Mouse (Mus musculus) hindbrain, embryonic 15.5 days (tissue): Measurements from ENCODE around the gene Myo3b. TPM values are rescaled to one million over a fixed set of nuclear protein-coding genes. Genes with fewer than 3 reads are reported as not detected.
"Not testable (repeated sequence)": the region's sequence is repeated elsewhere in the genome, so short reads cannot be mapped to it uniquely, and the experiment has no call there.

ENCODE experiments used
- ATAC-seq: fragments of 200-750 bp; cut with Nextera tagmentation; 2 replicates; pipeline ENCODE4 v1.8.0; 2017; ENCODE audit warnings: low read depth, moderate number of reproducible peaks, moderate TSS enrichment; ENCODE audit not compliant: low FRiP score
- H3K27ac ChIP-seq: fragments of 300-500 bp; sonication (generic); replicated peaks from 2 replicates; pipeline ENCODE4 v1.5.1; 2015; ENCODE audit warnings: mild to moderate bottlenecking, inconsistent platforms
- H3K27me3 ChIP-seq: fragments of 300-500 bp; sonication (generic); 2 replicates; pipeline ENCODE4 v1.6.1; 2015; ENCODE audit warnings: control low read depth, inconsistent platforms
- H3K36me3 ChIP-seq: fragments of 300-500 bp; sonication (generic); 2 replicates; pipeline ENCODE4 v1.6.1; 2015; ENCODE audit warnings: control low read depth, inconsistent platforms
- H3K4me1 ChIP-seq: fragments of 300-500 bp; sonication (generic); replicated peaks from 2 replicates; pipeline ENCODE4 v1.6.1; 2015; ENCODE audit warnings: control low read depth, inconsistent platforms
- H3K4me2 ChIP-seq: fragments of 300-500 bp; sonication (generic); 2 replicates; pipeline ENCODE4 v1.6.1; 2015; ENCODE audit warnings: moderate library complexity, mild to moderate bottlenecking, inconsistent platforms
- H3K4me3 ChIP-seq: fragments of 300-500 bp; sonication (generic); 2 replicates; pipeline ENCODE4 v1.5.1; 2015; ENCODE audit warnings: mild to moderate bottlenecking, inconsistent platforms
- H3K9ac ChIP-seq: fragments of 300-500 bp; sonication (generic); 2 replicates; pipeline ENCODE4 v1.6.1; 2015; ENCODE audit warnings: inconsistent platforms
- H3K9me3 ChIP-seq: fragments of 300-500 bp; sonication (generic); 2 replicates; pipeline ENCODE4 v1.6.1; 2016; ENCODE audit warnings: control low read depth, inconsistent platforms
- WGBS: fragments of 180-500 bp; shearing (Covaris S2); methylation state at CpG from one replicate; pipeline ENCODE4 v1.1.7; 2015; 5-methylcytosine and 5-hydroxymethylcytosine counted together
- polyA plus RNA-seq: library from polyadenylated mRNA; unstranded; fragments of >200 nt; fragmentation: Nextera tagmentation; extraction: Ambion mirVana; gene quantifications from 2 replicates; pipeline ENCODE4 v1.2.1, GENCODE M21; 2015

The Myo3b gene
- polyA plus RNA-seq, 1 experiment from 2014 or later: 0.26 TPM

- WGBS: 79% methylated on average over 22 of the region's 22 CpGs
- Histone ChIP-seq H3K4me1 (0 out of 2 replicates have a peak, but pooled peaks cover 1% of the 10 kb centered on the region), H3K9ac (no peak overlapping the region), H3K4me3 (no peak overlapping the region), H3K27me3 (no peaks in the 10 kb centered on the region), H3K36me3 (no peaks in the 10 kb centered on the region), H3K4me2 (no peak overlapping the region), H3K9me3 (no peaks in the 10 kb centered on the region), H3K27ac (no peak overlapping the region)
- ATAC-seq: no peak
Measured at GRCm38 (mm10) chr2:70210427-70211332, 171.8 kb downstream of the Myo3b start.

GRCm38 (mm10) chr2:70214401-70214800, 175.5 kb downstream of the Myo3b start:
- Histone ChIP-seq H3K4me1 (0 out of 2 replicates have a peak, but pooled peaks cover 4% of the 10 kb centered on the region), H3K27ac (no peak overlapping the region), H3K9me3 (no peaks in the 10 kb centered on the region), H3K36me3 (no peaks in the 10 kb centered on the region), H3K4me3 (no peak overlapping the region), H3K9ac (no peak overlapping the region), H3K4me2 (no peak overlapping the region), H3K27me3 (no peaks in the 10 kb centered on the region)
- WGBS: 74% methylated on average over 8 of the region's 8 CpGs
- ATAC-seq: no peak

- no peak overlapping the region for H3K4me2 ChIP-seq
- WGBS: 86% methylated on average over 3 of the region's 3 CpGs
- H3K27ac ChIP-seq: peak overlapping the region; percentile 13; the same call in 1 of the 2 replicates
- H3K36me3 ChIP-seq: no peaks in the 10 kb centered on the region
- H3K27me3 ChIP-seq: no peaks in the 10 kb centered on the region
- H3K4me3 ChIP-seq: no peak overlapping the region
- 0 out of 2 replicates have a peak, but pooled peaks cover 4% of the 10 kb centered on the region for H3K4me1 ChIP-seq
- H3K9ac ChIP-seq: no peak overlapping the region
- no peak for ATAC-seq
- no peaks in the 10 kb centered on the region for H3K9me3 ChIP-seq
Measured at GRCm38 (mm10) chr2:70217800-70218199, 178.9 kb downstream of the Myo3b start.

GRCm38 (mm10) chr2:70218469-70218868, 179.5 kb downstream of the Myo3b start:
- Histone ChIP-seq H3K4me3 (no peak overlapping the region), H3K9me3 (no peaks in the 10 kb centered on the region), H3K4me1 (0 out of 2 replicates have a peak, but pooled peaks cover 4% of the 10 kb centered on the region), H3K36me3 (no peaks in the 10 kb centered on the region), H3K27ac (peak overlapping the region; percentile 13; the same call in 1 of the 2 replicates), H3K4me2 (no peak overlapping the region), H3K27me3 (no peaks in the 10 kb centered on the region), H3K9ac (no peak overlapping the region)
- no peak for ATAC-seq
- 70% methylated on average over 8 of the region's 8 CpGs for WGBS

- Histone ChIP-seq H3K9me3 (no peaks in the 10 kb centered on the region), H3K4me2 (no peak overlapping the region), H3K36me3 (no peaks in the 10 kb centered on the region), H3K27me3 (no peaks in the 10 kb centered on the region), H3K9ac (no peak overlapping the region), H3K27ac (no peak overlapping the region), H3K4me3 (no peak overlapping the region), H3K4me1 (no peaks in the 10 kb centered on the region)
- WGBS: 11% methylated on average over 3 of the region's 3 CpGs
- no peak for ATAC-seq
Measured at GRCm38 (mm10) chr2:70226679-70227078, 187.8 kb downstream of the Myo3b start.

- ATAC-seq, H3K4me2 ChIP-seq, H3K9ac ChIP-seq, H3K36me3 ChIP-seq, H3K4me1 ChIP-seq, H3K27ac ChIP-seq, H3K27me3 ChIP-seq, H3K4me3 ChIP-seq, H3K9me3 ChIP-seq: not testable (repeated sequence)
- 91% methylated on average over 4 of the region's 4 CpGs for WGBS
Measured at GRCm38 (mm10) chr2:70234450-70234849, 195.5 kb downstream of the Myo3b start.

- ATAC-seq: no peak
- no peak overlapping the region for H3K27ac ChIP-seq
- H3K4me3 ChIP-seq: no peak overlapping the region
- H3K9ac ChIP-seq: no peak overlapping the region
- H3K4me1 ChIP-seq: no peaks in the 10 kb centered on the region
- no peak overlapping the region for H3K4me2 ChIP-seq
- 75% methylated on average over 4 of the region's 4 CpGs for WGBS
- no peaks in the 10 kb centered on the region for H3K36me3 ChIP-seq
- H3K27me3 ChIP-seq: no peaks in the 10 kb centered on the region
- H3K9me3 ChIP-seq: no peaks in the 10 kb centered on the region
Measured at GRCm38 (mm10) chr2:70245981-70246380, 207.1 kb downstream of the Myo3b start.

- H3K9ac ChIP-seq: no peak overlapping the region
- ATAC-seq: no peak
- 94% methylated on average over 7 of the region's 7 CpGs for WGBS
- H3K27me3 ChIP-seq: no peaks in the 10 kb centered on the region
- no peak overlapping the region for H3K27ac ChIP-seq
- H3K4me2 ChIP-seq: no peak overlapping the region
- no peak overlapping the region for H3K4me3 ChIP-seq
- H3K36me3 ChIP-seq: no peaks in the 10 kb centered on the region
- H3K4me1 ChIP-seq: no peaks in the 10 kb centered on the region
- H3K9me3 ChIP-seq: no peaks in the 10 kb centered on the region
Measured at GRCm38 (mm10) chr2:70248616-70249015, 209.7 kb downstream of the Myo3b start.

- no peak overlapping the region for H3K27ac ChIP-seq
- no peaks in the 10 kb centered on the region for H3K27me3 ChIP-seq
- no peak overlapping the region for H3K4me3 ChIP-seq
- H3K4me1 ChIP-seq: no peaks in the 10 kb centered on the region
- H3K9ac ChIP-seq: no peak overlapping the region
- 66% methylated on average over 4 of the region's 4 CpGs for WGBS
- no peaks in the 10 kb centered on the region for H3K36me3 ChIP-seq
- no peaks in the 10 kb centered on the region for H3K9me3 ChIP-seq
- ATAC-seq: no peak
- no peak overlapping the region for H3K4me2 ChIP-seq
Measured at GRCm38 (mm10) chr2:70249872-70250271, 210.9 kb downstream of the Myo3b start.

- H3K36me3 ChIP-seq: no peaks in the 10 kb centered on the region
- no peaks in the 10 kb centered on the region for H3K9me3 ChIP-seq
- H3K27me3 ChIP-seq: no peaks in the 10 kb centered on the region
- WGBS: 89% methylated on average over 10 of the region's 10 CpGs
- no peak overlapping the region for H3K27ac ChIP-seq
- no peaks in the 10 kb centered on the region for H3K4me1 ChIP-seq
- H3K9ac ChIP-seq: no peak overlapping the region
- ATAC-seq: no peak
- H3K4me2 ChIP-seq: no peak overlapping the region
- H3K4me3 ChIP-seq: no peak overlapping the region
Measured at GRCm38 (mm10) chr2:70251256-70251655, 212.3 kb downstream of the Myo3b start.

GRCm38 (mm10) chr2:70259357-70260000, 220.6 kb downstream of the Myo3b start:
- H3K9ac ChIP-seq: no peak overlapping the region
- H3K27me3 ChIP-seq: no peaks in the 10 kb centered on the region
- no peak overlapping the region for H3K4me3 ChIP-seq
- 26% methylated on average over 8 of the region's 8 CpGs for WGBS
- H3K36me3 ChIP-seq: no peaks in the 10 kb centered on the region
- H3K4me1 ChIP-seq: peaks cover 32% of the 10 kb centered on the region
- peak; percentile 72; the same call in 1 of the 2 replicates for ATAC-seq
- no peaks in the 10 kb centered on the region for H3K9me3 ChIP-seq
- H3K4me2 ChIP-seq: peak overlapping the region; percentile 20; the same call in 1 of the 2 replicates
- H3K27ac ChIP-seq: no peak overlapping the region

- Histone ChIP-seq H3K36me3 (no peaks in the 10 kb centered on the region), H3K27ac (no peak overlapping the region), H3K4me1 (peaks cover 32% of the 10 kb centered on the region), H3K4me3 (no peak overlapping the region), H3K27me3 (no peaks in the 10 kb centered on the region), H3K9me3 (no peaks in the 10 kb centered on the region), H3K9ac (no peak overlapping the region), H3K4me2 (no peak overlapping the region)
- WGBS: 51% methylated on average over 2 of the region's 2 CpGs
- 0 out of 2 replicates have a peak, but pooled peaks have one; percentile 62 for ATAC-seq
Measured at GRCm38 (mm10) chr2:70260646-70261195, 221.8 kb downstream of the Myo3b start.
